Mouse (Mus musculus) adipose tissue, adult 10 weeks (tissue): Measurements from ENCODE around the gene Ube2h. TPM values are rescaled to one million over a fixed set of nuclear protein-coding genes. Genes with fewer than 3 reads are reported as not detected.

Experiments used
- polyA plus RNA-seq: library from polyadenylated mRNA; stranded (reverse); fragments of 350-450 nt; fragmentation: Illumina TruSeq; extraction: RNeasy Lipid Tissue Mini Kit (QIAGEN cat#74804); gene quantifications from one replicate; pipeline ENCODE4 v1.2.3, GENCODE M21; 2014; ENCODE audit warnings: low read depth, low replicate concordance

Ube2h gene
- polyA plus RNA-seq: 62.5 TPM

GRCm38 (mm10) chr6:30304399-30304917, at the start of gene Ube2h:
Gene Ube2h, minus strand, starts transcription at chr6:30304539.

Other genes with a start within 250 kb of the Ube2h start
- 14.9 TPM for gene Zc3hc1, start 86.5 kb upstream of the Ube2h start, polyA plus RNA-seq
- gene Klhdc10, start 97.3 kb upstream of the Ube2h start, polyA plus RNA-seq: 34.1 TPM
- 18.5 TPM for gene Tmem209, start 205.2 kb upstream of the Ube2h start, polyA plus RNA-seq
- 6.7 TPM for gene Ssmem1, start 205.3 kb upstream of the Ube2h start, polyA plus RNA-seq
- gene Cpa2, start 237.0 kb upstream of the Ube2h start, polyA plus RNA-seq: 1.3 TPM